Comparison of ENCODE assay signal across 9 mouse cellular contexts in the genomic region with DNA sequence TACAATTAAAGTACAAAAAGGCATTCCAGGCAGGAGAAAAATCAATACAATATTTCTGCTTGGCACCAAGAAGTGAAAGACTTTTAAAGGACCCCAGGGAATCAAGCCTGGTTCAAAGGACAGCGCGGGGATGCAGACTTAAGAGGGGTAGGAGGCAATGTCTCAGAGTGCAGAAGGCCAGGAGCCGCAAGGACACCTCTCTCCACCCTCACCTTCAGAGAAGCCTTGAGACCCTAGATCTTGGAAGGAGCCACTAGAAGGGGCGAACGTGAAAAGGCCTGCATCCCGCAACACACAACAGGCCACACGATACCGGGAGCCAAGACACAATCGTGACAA. TPM values are rescaled to one million over a fixed set of nuclear protein-coding genes. Genes with fewer than 3 reads are reported as not detected.
A peak's percentile ranks its signal among the peaks of the same experiment; 100 is the strongest.
DNase-seq lines count a peak whose midpoint lies in the region; ATAC-seq and TF ChIP-seq lines count a peak whose summit lies in the region.
"Had no signal": no experiment of that assay in that cellular context is flagged by ENCODE, and none has a peak within 500 bp of the region (broad histone marks: within the 10 kb centered on the region; RNA-seq: fewer than 3 reads in every experiment).

No protein-coding gene starts in this region.

- peak overlapping the region; percentile 91 for H3K4me2 ChIP-seq in heart, embryonic 15.5 days
- H3K4me2 ChIP-seq in forebrain, postnatal 0 days (ENCODE audit: low read depth): peak overlapping the region; percentile 72

- in situ Hi-C loops in ES-E14 (cut with MboI; ENCODE audit: low sequenced_read_pairs in 2 of 2, unreplicated experiment in 2 of 2): no loop called here

- no peaks in the 10 kb centered on the region for H3K36me3 ChIP-seq in heart, embryonic 15.5 days
- no peaks in the 10 kb centered on the region for H3K36me3 ChIP-seq in ES-E14 (ENCODE audit: control insufficient read depth, insufficient read depth, low read length, poor library complexity, severe bottlenecking)
- H3K36me3 ChIP-seq in forebrain, postnatal 0 days (ENCODE audit: insufficient read depth): no peaks in the 10 kb centered on the region

- H3K9me3 ChIP-seq in heart, embryonic 15.5 days (replicated peaks): no peaks in the 10 kb centered on the region
- H3K9me3 ChIP-seq in ES-E14 (ENCODE audit: control insufficient read depth, insufficient read depth, low read depth, low read length): no peaks in the 10 kb centered on the region
- no peaks in the 10 kb centered on the region for H3K9me3 ChIP-seq in forebrain, postnatal 0 days (ENCODE audit: low read length)

- peak overlapping the region; percentile 73 for H3K4me3 ChIP-seq in heart, embryonic 15.5 days
- peak overlapping the region; percentile 83 to 84 for H3K4me3 ChIP-seq in ES-E14 (ENCODE audit: insufficient read depth in 1 of 2, low read depth in 1 of 2, low read length in 2 of 2, poor library complexity in 1 of 2, severe bottlenecking in 1 of 2)
- peak overlapping the region; percentile 62 for H3K4me3 ChIP-seq in forebrain, postnatal 0 days (ENCODE audit: low read depth, low read length)

- 7% methylated on average over 9 of the region's 9 CpGs for WGBS in heart, embryonic 15.5 days
- 5% methylated on average over 9 of the region's 9 CpGs for WGBS in forebrain, postnatal 0 days

- H3K9ac ChIP-seq in heart, embryonic 15.5 days: peak overlapping the region; percentile 63
- peak overlapping the region; percentile 94 for H3K9ac ChIP-seq in ES-E14 (ENCODE audit: insufficient read depth, low read depth, low read length, poor library complexity, severe bottlenecking)
- H3K9ac ChIP-seq in forebrain, postnatal 0 days: peak overlapping the region; percentile 81

- peaks cover 7% of the 10 kb centered on the region for H3K4me1 ChIP-seq in heart, embryonic 15.5 days (replicated peaks)
- peaks cover 4 to 9% of the 10 kb centered on the region in 2 experiments; a peak in 3 of 4 replicates for H3K4me1 ChIP-seq in ES-E14 (ENCODE audit: control insufficient read depth in 2 of 2, insufficient read depth in 2 of 2, low read length in 2 of 2, poor library complexity in 1 of 2)
- H3K4me1 ChIP-seq in forebrain, postnatal 0 days (ENCODE audit: insufficient read depth): no peaks in the 10 kb centered on the region

- no peak for ATAC-seq in heart, embryonic 15.5 days (replicated peaks; ENCODE audit: insufficient number of reproducible peaks, insufficient read depth, low FRiP score, low read depth)
- no peak for ATAC-seq in forebrain, postnatal 0 days

- no peak for TF ChIP-seq CTCF in forebrain, postnatal 0 days (IDR thresholded peaks at IDR 0.05; ENCODE audit: low read depth)

- H3K27me3 ChIP-seq in heart, embryonic 15.5 days: no peaks in the 10 kb centered on the region; the same call in 1 of the 2 replicates
- H3K27me3 ChIP-seq in forebrain, postnatal 0 days (ENCODE audit: insufficient read depth, low read length): no peaks in the 10 kb centered on the region

- H3K27ac ChIP-seq in heart, embryonic 15.5 days: peak overlapping the region; percentile 63
- H3K27ac ChIP-seq in ES-E14 (ENCODE audit: insufficient read depth, low read depth, low read length, poor library complexity, severe bottlenecking): peak overlapping the region; percentile 76
- peak overlapping the region; percentile 80 for H3K27ac ChIP-seq in forebrain, postnatal 0 days (ENCODE audit: low read depth, low read length)

- no peak for DNase-seq in heart, postnatal 10 days
- no peak for DNase-seq in ES-E14 (ENCODE audit: low read depth, low spot score)
- DNase-seq in forebrain, postnatal 0 days: no peak
- peak; percentile 3 for DNase-seq in lung, postnatal 36 days
- no peak for DNase-seq in embryo, embryonic 9.5 days (ENCODE audit: extremely low spot score)
- DNase-seq in embryo, embryonic 11 days: no peak
- DNase-seq in cerebellum, adult 9-10 months: no peak

- intact Hi-C loops in heart, postnatal 10 days (cut with DNase I): no loop called here

TF ChIP-seq in ES-E14, 5 proteins besides CTCF, POLR2A, EP300 and RAD21:
- TF ChIP-seq MAFK (IDR thresholded peaks at IDR 0.05; ENCODE audit: insufficient read depth, low read depth, low read length) (no peak), ZC3H11A (IDR thresholded peaks at IDR 0.05; ENCODE audit: borderline replicate concordance, low read depth, low read length) (no peak), CHD2 (IDR thresholded peaks at IDR 0.05; ENCODE audit: low read depth, low read length) (no peak), HCFC1 (IDR thresholded peaks at IDR 0.05; ENCODE audit: borderline replicate concordance, insufficient read depth, low read length) (no peak), ZNF384 (IDR thresholded peaks at IDR 0.05; ENCODE audit: low read depth, low read length) (no peak)

RNA-seq across cellular contexts. Expression of a gene that starts 0.6 kb away (rescaled TPM):
- polyA plus RNA-seq in heart, embryonic 15.5 days (2015; fragmentation: Nextera tagmentation; extraction: Ambion mirVana): 1.2 and 1.5 TPM in 2 replicates
- 1 to 10 TPM in 1 of 2 experiments, under 1 TPM in 1; 0.77 to 1.1 TPM for total RNA-seq in heart, postnatal 10 days (2021)
- total RNA-seq in ES-E14 (2012; rRNA removed): 2.4 and 5.7 TPM in 2 replicates
- 17.8 and 19.3 TPM in 2 replicates for total RNA-seq in forebrain, postnatal 0 days (2014; rRNA removed)
- polyA plus RNA-seq in forebrain, postnatal 0 days (2015; fragmentation: Nextera tagmentation; extraction: Ambion mirVana): 12.1 and 14.6 TPM in 2 replicates
- total RNA-seq: MEL had no signal
